Comparison of ENCODE assay signal across 8 mouse cellular contexts in the genomic region with DNA sequence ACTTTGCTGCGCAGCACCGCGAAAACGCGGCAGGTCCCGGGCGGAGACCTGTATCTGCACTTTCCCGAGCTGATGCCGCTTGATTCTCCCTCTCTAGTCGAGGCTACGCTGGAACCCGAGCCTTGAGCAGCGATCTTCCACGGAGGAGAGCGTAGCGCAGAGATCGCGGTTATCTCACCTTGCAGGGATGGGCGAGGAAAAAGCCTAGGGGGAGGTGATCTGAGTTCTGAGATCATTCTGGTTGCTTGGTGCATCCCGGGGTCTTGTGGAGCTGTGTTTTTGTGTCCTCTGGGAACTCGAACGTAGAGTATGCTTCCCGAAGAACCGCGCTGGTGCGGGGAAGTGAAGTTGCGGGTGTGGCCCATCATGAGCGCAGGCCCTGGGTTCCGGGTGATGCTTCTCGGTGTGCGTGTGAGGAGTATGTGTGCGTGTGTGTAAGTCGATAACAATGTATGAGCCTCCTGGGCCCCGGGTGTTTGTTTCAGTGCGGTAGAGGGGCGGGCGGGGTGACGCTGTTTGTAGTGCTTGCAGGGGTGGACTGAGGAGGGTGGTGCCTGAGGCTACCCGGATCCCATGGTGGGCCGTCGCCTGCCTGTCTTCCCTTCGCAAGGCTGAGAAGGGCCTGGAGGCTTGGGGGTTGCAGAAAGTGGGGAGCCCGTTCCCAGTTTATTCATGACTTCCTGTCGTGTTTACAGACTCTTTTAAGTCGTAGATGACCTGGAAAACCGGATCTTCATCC. TPM values are rescaled to one million over a fixed set of nuclear protein-coding genes. Genes with fewer than 3 reads are reported as not detected.
DNase-seq lines count a peak whose midpoint lies in the region; ATAC-seq and TF ChIP-seq lines count a peak whose summit lies in the region.

No protein-coding gene starts in this region.

- no peak for DNase-seq in lung, embryonic 14.5 days
- no peak for DNase-seq in lung, postnatal 14 days
- no peak for DNase-seq in adrenal gland, adult 18-20 months (ENCODE audit: low spot score in 2 of 2)
- DNase-seq in spleen, postnatal 10 days (ENCODE audit: low spot score in 2 of 2): no peak
- DNase-seq in left cerebral cortex, postnatal 36 days (ENCODE audit: low spot score in 2 of 2): no peak

- H3K27ac ChIP-seq in lung, embryonic 14.5 days (ENCODE audit: low read depth): no peak overlapping the region
- peak overlapping the region; percentile 51 for H3K27ac ChIP-seq in forebrain, embryonic 13.5 days
- no peak overlapping the region for H3K27ac ChIP-seq in limb, embryonic 13.5 days
- no peak overlapping the region for H3K27ac ChIP-seq in stomach, embryonic 14.5 days (ENCODE audit: low read length)

- under 1% methylated on average over 46 of the region's 46 CpGs for WGBS in lung, embryonic 14.5 days
- WGBS in forebrain, embryonic 13.5 days: 1% methylated on average over 46 of the region's 46 CpGs
- WGBS in limb, embryonic 13.5 days: 1% methylated on average over 46 of the region's 46 CpGs
- 4% methylated on average over 46 of the region's 46 CpGs for WGBS in stomach, embryonic 14.5 days

- no peaks in the 10 kb centered on the region for H3K9me3 ChIP-seq in lung, embryonic 14.5 days (ENCODE audit: low read depth, low read length)
- no peaks in the 10 kb centered on the region for H3K9me3 ChIP-seq in forebrain, embryonic 13.5 days (replicated peaks)
- no peaks in the 10 kb centered on the region for H3K9me3 ChIP-seq in limb, embryonic 13.5 days
- no peaks in the 10 kb centered on the region for H3K9me3 ChIP-seq in stomach, embryonic 14.5 days (ENCODE audit: control insufficient read depth, low read depth, low read length)

- no peak for TF ChIP-seq CTCF in lung, embryonic 14.5 days (IDR thresholded peaks at IDR 0.05; ENCODE audit: low read depth)

- H3K36me3 ChIP-seq in lung, embryonic 14.5 days (ENCODE audit: insufficient read depth): no peaks in the 10 kb centered on the region
- 0 out of 2 replicates have a peak, but pooled peaks cover 3% of the 10 kb centered on the region for H3K36me3 ChIP-seq in forebrain, embryonic 13.5 days (ENCODE audit: poor library complexity, severe bottlenecking)
- no peaks in the 10 kb centered on the region for H3K36me3 ChIP-seq in limb, embryonic 13.5 days
- H3K36me3 ChIP-seq in stomach, embryonic 14.5 days (ENCODE audit: control insufficient read depth, insufficient read depth, low read length): no peaks in the 10 kb centered on the region

- H3K27me3 ChIP-seq in lung, embryonic 14.5 days (ENCODE audit: insufficient read depth, low read length): peaks cover 65% of the 10 kb centered on the region
- H3K27me3 ChIP-seq in forebrain, embryonic 13.5 days: peaks cover 37% of the 10 kb centered on the region
- peaks cover 57% of the 10 kb centered on the region for H3K27me3 ChIP-seq in limb, embryonic 13.5 days
- H3K27me3 ChIP-seq in stomach, embryonic 14.5 days (ENCODE audit: control insufficient read depth, insufficient read depth, low read length): peaks cover 35% of the 10 kb centered on the region

- no peak for ATAC-seq in lung, embryonic 14.5 days (ENCODE audit: insufficient read depth)
- ATAC-seq in forebrain, embryonic 13.5 days: no peak
- no peak for ATAC-seq in limb, embryonic 13.5 days (ENCODE audit: low FRiP score, low read depth)
- ATAC-seq in stomach, embryonic 14.5 days (ENCODE audit: insufficient number of reproducible peaks, insufficient read depth, low FRiP score, low read depth): no peak

- H3K4me3 ChIP-seq in lung, embryonic 14.5 days (ENCODE audit: low read depth, low read length): peak overlapping the region; percentile 52
- peak overlapping the region; percentile 74 for H3K4me3 ChIP-seq in forebrain, embryonic 13.5 days
- peak overlapping the region; percentile 66 for H3K4me3 ChIP-seq in limb, embryonic 13.5 days
- peak overlapping the region; percentile 55 for H3K4me3 ChIP-seq in stomach, embryonic 14.5 days (ENCODE audit: low read depth, low read length)

- H3K4me1 ChIP-seq in lung, embryonic 14.5 days (ENCODE audit: insufficient read depth): no peaks in the 10 kb centered on the region
- peaks cover 72% of the 10 kb centered on the region for H3K4me1 ChIP-seq in forebrain, embryonic 13.5 days
- H3K4me1 ChIP-seq in limb, embryonic 13.5 days: peaks cover 60% of the 10 kb centered on the region
- peaks cover 14% of the 10 kb centered on the region for H3K4me1 ChIP-seq in stomach, embryonic 14.5 days (ENCODE audit: control insufficient read depth, insufficient read depth, low read length)

- H3K9ac ChIP-seq in lung, embryonic 14.5 days: no peak overlapping the region
- H3K9ac ChIP-seq in forebrain, embryonic 13.5 days: peak overlapping the region; percentile 80
- peak overlapping the region; percentile 63 for H3K9ac ChIP-seq in limb, embryonic 13.5 days
- no peak overlapping the region for H3K9ac ChIP-seq in stomach, embryonic 14.5 days (replicated peaks; ENCODE audit: low read depth, low read length)

- peak overlapping the region; percentile 89 for H3K4me2 ChIP-seq in lung, embryonic 14.5 days
- peak overlapping the region; percentile 95 for H3K4me2 ChIP-seq in forebrain, embryonic 13.5 days
- peak overlapping the region; percentile 94 for H3K4me2 ChIP-seq in limb, embryonic 13.5 days (replicated peaks)
- H3K4me2 ChIP-seq in stomach, embryonic 14.5 days (replicated peaks; ENCODE audit: low read depth, low read length): peak overlapping the region; percentile 87

- intact Hi-C loops in left cerebral cortex, postnatal 36 days (cut with DNase I): loop anchor here (1.0 to 5.0 kb wide), 2 partner anchors 183 to 329 kb away; no protein-coding TSS in a partner anchor

RNA-seq across cellular contexts. Expression of a gene that starts 1.5 kb away (rescaled TPM):
- polyA plus RNA-seq in lung, embryonic 14.5 days (2014; fragmentation: Nextera tagmentation; extraction: Ambion mirVana): 2.2 and 2.3 TPM in 2 replicates
- 10.9 and 14.4 TPM in 2 replicates for polyA plus RNA-seq in forebrain, embryonic 13.5 days (2015; fragmentation: Nextera tagmentation; extraction: Ambion mirVana)
- 5.7 and 6.4 TPM in 2 replicates for polyA plus RNA-seq in limb, embryonic 13.5 days (2015; fragmentation: Nextera tagmentation; extraction: Ambion mirVana)
- polyA plus RNA-seq in stomach, embryonic 14.5 days (2014; fragmentation: Nextera tagmentation; extraction: Ambion mirVana): 2.9 and 3.0 TPM in 2 replicates
- total RNA-seq in adrenal gland, adult 18-20 months (2021): 1 to 10 TPM; 6.9 to 7.1 TPM
- 1 to 10 TPM; 5.1 to 5.3 TPM for total RNA-seq in left cerebral cortex, postnatal 36 days (2021)

RNA-seq across cellular contexts. Expression of a gene that starts 38.1 kb away (rescaled TPM):
- polyA plus RNA-seq in lung, embryonic 14.5 days (2014; fragmentation: Nextera tagmentation; extraction: Ambion mirVana): 1.6 TPM in 2 replicates
- polyA plus RNA-seq in forebrain, embryonic 13.5 days (2015; fragmentation: Nextera tagmentation; extraction: Ambion mirVana): 0.08 and 0.15 TPM in 2 replicates
- 1.5 and 2.1 TPM in 2 replicates for polyA plus RNA-seq in limb, embryonic 13.5 days (2015; fragmentation: Nextera tagmentation; extraction: Ambion mirVana)
- 1.7 TPM in 2 replicates for polyA plus RNA-seq in stomach, embryonic 14.5 days (2014; fragmentation: Nextera tagmentation; extraction: Ambion mirVana)
- 10 to 100 TPM; 32.9 to 41.5 TPM for total RNA-seq in adrenal gland, adult 18-20 months (2021)
- 1 to 10 TPM; 2.4 to 4.5 TPM for total RNA-seq in left cerebral cortex, postnatal 36 days (2021)

Comparison
In these comparisons a context has a peak if more than half of its experiments do, and no peak if none do; other contexts are left out.
1. H3K9ac ChIP-seq: peak in forebrain, embryonic 13.5 days (single experiment) and limb, embryonic 13.5 days (single experiment); none in lung, embryonic 14.5 days (single experiment) and stomach, embryonic 14.5 days (single experiment).
2. Peak in every context shown above with its lines, with median percentiles within 50 percentile points of each other: H3K4me2 ChIP-seq and H3K4me3 ChIP-seq.